Mouse (Mus musculus) B cell, adult (primary cell): ENCODE measurements around the gene Gm3099. TPM values are rescaled to one million over a fixed set of nuclear protein-coding genes. Genes with fewer than 3 reads are reported as not detected.

Experiments
- total RNA-seq: library from RNA; stranded (reverse); gene quantifications from 4 replicates; pipeline ENCODE4 v1.2.4, GENCODE M21; 2023; ENCODE audit not compliant: inconsistent age

Gm3099 gene
- total RNA-seq: not detected in 4 replicates

DNA sequence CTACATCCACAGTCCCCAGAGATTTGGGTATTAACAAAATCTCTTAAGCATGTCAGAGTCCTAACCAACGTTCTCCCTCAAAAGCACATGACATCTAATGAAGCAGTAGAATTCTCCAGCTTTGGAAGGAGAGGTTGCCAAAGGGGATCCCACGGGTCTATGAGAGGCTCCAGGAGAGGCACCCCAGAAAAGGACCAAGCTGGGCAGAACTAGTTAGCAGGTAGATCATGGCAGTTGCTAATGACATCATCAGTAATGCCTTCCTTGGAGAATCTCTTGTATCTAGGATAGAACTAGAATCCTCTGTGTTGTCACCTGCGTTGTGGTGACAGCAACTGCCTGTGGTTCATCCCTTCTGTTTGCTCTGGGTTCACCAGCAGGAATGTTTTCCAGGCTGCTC is at the start of gene Gm3099:
Gm3099 (plus strand) TSS at position 301 of the 400 bp plus-strand sequence.

DNA sequence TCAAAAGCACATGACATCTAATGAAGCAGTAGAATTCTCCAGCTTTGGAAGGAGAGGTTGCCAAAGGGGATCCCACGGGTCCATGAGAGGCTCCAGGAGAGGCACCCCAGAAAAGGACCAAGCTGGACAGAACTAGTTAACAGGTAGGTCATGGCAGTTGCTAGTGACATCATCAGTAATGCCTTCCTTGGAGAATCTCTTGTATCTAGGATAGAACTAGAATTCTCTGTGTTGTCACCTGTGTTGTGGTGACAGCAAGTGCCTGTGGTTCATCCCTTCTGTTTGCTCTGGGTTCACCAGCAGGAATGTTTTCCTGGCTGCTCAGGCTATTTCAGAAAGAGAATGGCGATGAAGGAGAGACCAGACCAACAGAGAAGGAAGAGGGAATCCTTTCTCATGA is 34.9 kb upstream of the Gm3099 start, which contains the start of gene Gm3095:
Gm3095 (plus strand) TSS at position 301 of the 400 bp plus-strand sequence.

DNA sequence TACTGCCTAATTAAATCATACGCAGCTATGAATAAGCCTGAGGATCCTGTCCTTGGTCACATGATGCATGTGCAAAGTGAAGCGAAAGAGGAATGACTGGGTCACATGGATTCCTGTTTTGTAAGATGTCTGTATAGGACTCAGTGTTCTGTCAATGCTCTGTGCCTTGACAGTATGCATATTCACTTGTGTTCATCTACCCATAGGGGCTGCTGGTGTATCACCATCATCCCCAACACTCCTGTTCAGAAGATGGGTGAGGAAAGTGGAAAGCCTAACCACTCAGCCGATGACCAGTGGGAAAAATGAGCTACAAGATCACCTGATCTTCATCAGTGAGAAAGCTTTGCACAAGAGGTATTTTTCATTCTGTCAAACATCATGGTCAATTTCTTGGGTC is 25.4 kb downstream of the Gm3099 start, which contains the start of gene Gm5796:
Gm5796 (plus strand) TSS at position 301 of the 400 bp plus-strand sequence.

Other genes with a start within 250 kb of the Gm3099 start
- gene Gm3002, start 188.3 kb upstream of the Gm3099 start, total RNA-seq: not detected in 4 replicates
- gene Gm3033, start 152.1 kb upstream of the Gm3099 start, total RNA-seq: not detected in 4 replicates
- gene Gm2916, start 114.2 kb upstream of the Gm3099 start, total RNA-seq: not detected in 4 replicates
- not detected in 4 replicates for gene Gm3029, start 66.6 kb upstream of the Gm3099 start, total RNA-seq
- gene Gm3095, start 34.8 kb upstream of the Gm3099 start, total RNA-seq: not detected in 4 replicates
- not detected in 4 replicates for gene Gm5796, start 25.5 kb downstream of the Gm3099 start, total RNA-seq
- gene Gm3115, start 85.7 kb downstream of the Gm3099 start, total RNA-seq: not detected in 4 replicates
- not detected in 4 replicates for gene Gm8108, start 112.1 kb downstream of the Gm3099 start, total RNA-seq
- gene Gm3127, start 166.6 kb downstream of the Gm3099 start, total RNA-seq: not detected in 4 replicates
- not detected in 4 replicates for gene Gm2974, start 184.2 kb downstream of the Gm3099 start, total RNA-seq